ENCODE assay signal across 21 mouse cellular contexts in the genomic region with DNA sequence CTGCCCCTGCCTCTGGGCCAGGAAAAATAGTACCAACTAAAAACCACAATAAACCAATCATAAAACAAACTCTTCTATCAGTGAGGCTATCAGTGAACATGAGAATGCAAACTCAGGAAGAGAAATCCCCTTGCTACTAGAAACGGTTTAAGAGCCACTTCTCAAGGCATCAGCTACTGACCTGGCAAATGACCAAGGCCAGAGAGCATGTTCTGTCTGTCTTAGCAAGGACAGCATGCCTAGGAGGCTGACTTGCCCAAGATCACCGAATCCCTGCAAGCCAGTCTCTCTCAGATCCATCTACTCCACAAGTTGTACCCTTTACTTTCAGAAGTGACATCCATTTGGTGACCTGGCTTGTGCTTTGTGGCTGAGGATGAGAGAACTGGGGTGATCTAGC.
DNase-seq lines count a peak whose midpoint lies in the region; ATAC-seq and TF ChIP-seq lines count a peak whose summit lies in the region.
"Had no signal": no experiment of that assay in that cellular context is flagged by ENCODE, and none has a peak within 500 bp of the region (broad histone marks: within the 10 kb centered on the region; RNA-seq: fewer than 3 reads in every experiment).

No protein-coding gene starts in this region.

- TF ChIP-seq CTCF in G1E (IDR thresholded peaks at IDR 0.05; ENCODE audit: low read depth, low read length), result no peak

- peaks cover 19% of the 10 kb centered on the region for H3K36me3 ChIP-seq in G1E (replicated peaks)
- H3K36me3 ChIP-seq in hindbrain, embryonic 16.5 days (ENCODE audit: control insufficient read depth, insufficient read depth, low read length), result no peaks in the 10 kb centered on the region
- H3K36me3 ChIP-seq: forebrain, embryonic 15.5 days; hindbrain, embryonic 13.5 days had no signal

- intact Hi-C loops in heart, postnatal 36 days (cut with DNase I), result no loop called here

- H3K4me3 ChIP-seq in G1E (ENCODE audit: low read depth, low read length), result no peak overlapping the region
- H3K4me3 ChIP-seq in hindbrain, embryonic 16.5 days (ENCODE audit: low read length), result no peak overlapping the region
- H3K4me3 ChIP-seq: embryonic facial prominence, embryonic 15.5 days; erythroblast, embryonic 14.5 days; forebrain, embryonic 15.5 days; heart, embryonic 10.5 days; hindbrain, embryonic 13.5 days; kidney, embryonic 15.5 days had no signal

- H3K4me1 ChIP-seq in G1E (ENCODE audit: insufficient read depth, low read depth, low read length), result no peaks in the 10 kb centered on the region
- H3K4me1 ChIP-seq in hindbrain, embryonic 16.5 days (ENCODE audit: control insufficient read depth, insufficient read depth, low read depth, low read length), result no peaks in the 10 kb centered on the region
- H3K4me1 ChIP-seq: forebrain, embryonic 15.5 days had no signal

- no peak overlapping the region for H3K4me2 ChIP-seq in hindbrain, embryonic 16.5 days (ENCODE audit: low read length)
- H3K4me2 ChIP-seq: embryonic facial prominence, embryonic 15.5 days; forebrain, embryonic 15.5 days; hindbrain, embryonic 13.5 days; kidney, embryonic 15.5 days had no signal

- H3K27me3 ChIP-seq in G1E (ENCODE audit: insufficient read depth, low read length), result peaks cover 3% of the 10 kb centered on the region; the same call in 1 of the 2 replicates
- H3K27me3 ChIP-seq in hindbrain, embryonic 16.5 days (replicated peaks; ENCODE audit: control insufficient read depth, insufficient read depth, low read length), result no peaks in the 10 kb centered on the region
- H3K27me3 ChIP-seq: CH12.LX; embryonic facial prominence, embryonic 15.5 days; forebrain, embryonic 15.5 days; kidney, embryonic 15.5 days had no signal

- peak; percentile 39 for DNase-seq in heart, adult 11 months
- DNase-seq in heart, postnatal 36 days, result no peak
- DNase-seq in G1E (ENCODE audit: low spot score), result no peak
- DNase-seq in adrenal gland, postnatal 10 days, result peak; percentile 56
- DNase-seq in embryo, embryonic 11 days, result no peak
- DNase-seq: cerebellum, adult 2 months; cerebellum, postnatal 10 days; gastrocnemius, postnatal 36 days; heart, adult 18-20 months; heart, postnatal 10 days; kidney, adult 2 months had no signal

- no peak overlapping the region for H3K27ac ChIP-seq in hindbrain, embryonic 16.5 days (ENCODE audit: low read depth, low read length)
- H3K27ac ChIP-seq: embryonic facial prominence, embryonic 15.5 days; forebrain, embryonic 15.5 days; heart, embryonic 10.5 days; hindbrain, embryonic 13.5 days; kidney, embryonic 15.5 days had no signal

- ATAC-seq in G1E (ENCODE audit: extremely low read depth, insufficient number of reproducible peaks, low FRiP score, poor library complexity, severe bottlenecking), result 0 out of 2 replicates have a peak, but pooled peaks have one; percentile 8
- no peak for ATAC-seq in CD4-positive, CD25-positive, alpha-beta regulatory T cell, adult 4 months
- ATAC-seq in hindbrain, embryonic 16.5 days, result no peak
- ATAC-seq: forebrain, embryonic 15.5 days; intestine, embryonic 16.5 days had no signal

- no peak overlapping the region for H3K9ac ChIP-seq in hindbrain, embryonic 16.5 days (ENCODE audit: low read depth, low read length)
- H3K9ac ChIP-seq: embryonic facial prominence, embryonic 15.5 days; forebrain, embryonic 15.5 days; hindbrain, embryonic 13.5 days; kidney, embryonic 15.5 days had no signal

- WGBS in hindbrain, embryonic 16.5 days, result 68% methylated on average over 2 of the region's 2 CpGs

- H3K9me3 ChIP-seq in G1E (replicated peaks), result no peaks in the 10 kb centered on the region
- H3K9me3 ChIP-seq in hindbrain, embryonic 16.5 days (ENCODE audit: control insufficient read depth, low read length), result no peaks in the 10 kb centered on the region
- H3K9me3 ChIP-seq: embryonic facial prominence, embryonic 15.5 days; forebrain, embryonic 15.5 days; heart, embryonic 10.5 days; hindbrain, embryonic 13.5 days; kidney, embryonic 15.5 days had no signal

Comparison
In these comparisons a context has a peak if more than half of its experiments do, and no peak if none do; other contexts are left out.
1. DNase-seq: peak in heart, adult 11 months (single experiment) and adrenal gland, postnatal 10 days (single experiment); none in heart, postnatal 36 days (0 of 2), G1E (single experiment) and embryo, embryonic 11 days (single experiment).